24 mouse cellular contexts compared by ENCODE assay signal in the genomic region with DNA sequence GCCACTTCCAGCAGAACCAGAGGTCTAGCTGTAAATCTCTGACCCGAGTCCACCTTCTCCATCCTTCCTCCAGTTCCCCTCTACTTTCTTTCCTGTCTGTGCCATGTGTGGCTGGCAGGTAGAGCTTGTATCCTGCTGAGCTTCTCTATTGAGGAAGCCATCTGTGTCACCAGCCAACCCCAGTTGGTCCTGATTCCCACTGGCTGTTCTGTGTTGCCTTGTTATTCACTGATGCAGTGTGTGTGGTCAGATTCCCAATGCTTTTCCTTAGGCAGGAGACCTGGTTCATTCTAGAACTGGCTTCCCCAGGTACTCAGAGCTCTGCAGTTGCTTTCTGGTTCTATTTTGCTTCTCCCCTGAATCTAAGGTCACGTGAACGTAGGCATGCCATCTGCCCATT.
DNase-seq lines count a peak whose midpoint lies in the region; ATAC-seq lines count a peak whose summit lies in the region.
"Had no signal": no experiment of that assay in that cellular context is flagged by ENCODE, and none has a peak within 500 bp of the region (broad histone marks: within the 10 kb centered on the region; RNA-seq: fewer than 3 reads in every experiment).

No protein-coding gene starts in this region.

- 73% methylated on average over 3 of the region's 3 CpGs for WGBS in heart, embryonic 15.5 days

- no peak overlapping the region for H3K4me3 ChIP-seq in heart, embryonic 15.5 days
- no peak overlapping the region for H3K4me3 ChIP-seq in brown adipose tissue, adult 24 weeks (ENCODE audit: insufficient read depth, low read depth, low read length)
- H3K4me3 ChIP-seq: embryonic facial prominence, embryonic 13.5 days; forebrain, embryonic 13.5 days; myocyte; neural tube, embryonic 13.5 days had no signal

- H3K4me2 ChIP-seq in heart, embryonic 15.5 days, result no peak overlapping the region
- H3K4me2 ChIP-seq: embryonic facial prominence, embryonic 13.5 days; forebrain, embryonic 13.5 days; neural tube, embryonic 13.5 days had no signal

- H3K9me3 ChIP-seq in heart, embryonic 15.5 days (replicated peaks), result no peaks in the 10 kb centered on the region
- H3K9me3 ChIP-seq: embryonic facial prominence, embryonic 13.5 days; forebrain, embryonic 13.5 days; neural tube, embryonic 13.5 days had no signal

- H3K27ac ChIP-seq in heart, embryonic 15.5 days, result peak overlapping the region; percentile 20
- peak overlapping the region; percentile 19 for H3K27ac ChIP-seq in brown adipose tissue, adult 24 weeks (replicated peaks; ENCODE audit: low read depth, low read length)
- H3K27ac ChIP-seq: embryonic facial prominence, embryonic 13.5 days; forebrain, embryonic 13.5 days; neural tube, embryonic 13.5 days had no signal

- DNase-seq in heart, adult 8-10 months (ENCODE audit: low spot score), result no peak
- DNase-seq in cerebellum, adult 18-20 months, result peak; percentile 82 to 86
- peak; percentile 68 to 83 for DNase-seq in cerebellum, postnatal 14 days
- no peak for DNase-seq in spleen, adult 18-20 months
- DNase-seq in adrenal gland, adult 2 months, result no peak
- DNase-seq: B cell, adult 2 months; gastrocnemius, postnatal 14 days; heart, adult 18-20 months; kidney, adult 11 months; lung, postnatal 4 days; right cerebral cortex, adult 18-20 months; right cerebral cortex, postnatal 4 days; thymus, adult 18-20 months; thymus, postnatal 36 days had no signal

- no peak overlapping the region for H3K9ac ChIP-seq in heart, embryonic 15.5 days
- H3K9ac ChIP-seq: embryonic facial prominence, embryonic 13.5 days; forebrain, embryonic 13.5 days; neural tube, embryonic 13.5 days had no signal

- no peaks in the 10 kb centered on the region for H3K27me3 ChIP-seq in heart, embryonic 15.5 days
- H3K27me3 ChIP-seq: CH12.LX; embryonic facial prominence, embryonic 13.5 days; forebrain, embryonic 13.5 days; neural tube, embryonic 13.5 days; Patski had no signal

- no peak for ATAC-seq in heart, embryonic 15.5 days (replicated peaks; ENCODE audit: insufficient number of reproducible peaks, insufficient read depth, low FRiP score, low read depth)
- ATAC-seq: forebrain, embryonic 13.5 days; midbrain, embryonic 16.5 days; Patski had no signal

- H3K4me1 ChIP-seq in heart, embryonic 15.5 days (replicated peaks), result peaks cover 29% of the 10 kb centered on the region
- peaks cover 24% of the 10 kb centered on the region for H3K4me1 ChIP-seq in brown adipose tissue, adult 24 weeks (ENCODE audit: control insufficient read depth, insufficient read depth, insufficient read length, low read length)
- H3K4me1 ChIP-seq: embryonic facial prominence, embryonic 13.5 days; forebrain, embryonic 13.5 days had no signal

- no peaks in the 10 kb centered on the region for H3K36me3 ChIP-seq in heart, embryonic 15.5 days
- H3K36me3 ChIP-seq: embryonic facial prominence, embryonic 13.5 days; G1E; neural tube, embryonic 13.5 days had no signal

Comparison
In these comparisons a context has a peak if more than half of its experiments do, and no peak if none do; other contexts are left out.
1. DNase-seq: peak in cerebellum, adult 18-20 months (2 of 2) and cerebellum, postnatal 14 days (2 of 2); none in heart, adult 8-10 months (single experiment), spleen, adult 18-20 months (0 of 2) and adrenal gland, adult 2 months (single experiment).